Mouse (Mus musculus) gastrocnemius, postnatal 25 days (tissue): ENCODE measurements around the gene Pou1f1. TPM values are rescaled to one million over a fixed set of nuclear protein-coding genes. Genes with fewer than 3 reads are reported as not detected.

Experiments used
- DNase-seq: peaks from one replicate; pipeline ENCODE4 v3.0.0; 2022
- long read RNA-seq, 2 experiments: library from polyadenylated mRNA; stranded (forward); transcript quantifications; one replicate each; pipeline ENCODE4 v2.0.0; 2021
- total RNA-seq, 2 experiments: library from RNA; stranded (reverse); gene quantifications; 1 replicate in 1 of 2; 2 replicates in 1 of 2; pipeline ENCODE4 v1.2.3; 2021

The Pou1f1 gene
- total RNA-seq = not detected
- long read RNA-seq, experiment 1 = 0 reads
- long read RNA-seq, experiment 2 = 0 reads

- no peak for DNase-seq
These were observed at the start of gene Pou1f1 for GRCm38 (mm10) chr16:65520211-65520610. Gene Pou1f1, plus strand, starts transcription at chr16:65520511.

- no peak for DNase-seq
These were observed 49.7 kb upstream of the Pou1f1 start for GRCm38 (mm10) chr16:65470650-65471049.

GRCm38 (mm10) chr16:65472472-65473001, 47.8 kb upstream of the Pou1f1 start:
- DNase-seq = no peak

GRCm38 (mm10) chr16:65485726-65486125, 34.6 kb upstream of the Pou1f1 start:
- no peak for DNase-seq

GRCm38 (mm10) chr16:65496030-65496429, 24.3 kb upstream of the Pou1f1 start:
- DNase-seq = no peak

GRCm38 (mm10) chr16:65497049-65497448, 23.3 kb upstream of the Pou1f1 start:
- DNase-seq = no peak

GRCm38 (mm10) chr16:65514223-65514622, 6.1 kb upstream of the Pou1f1 start:
- DNase-seq = no peak

GRCm38 (mm10) chr16:65526004-65526403, 5.7 kb downstream of the Pou1f1 start:
- no peak for DNase-seq

GRCm38 (mm10) chr16:65526695-65527094, 6.4 kb downstream of the Pou1f1 start:
- DNase-seq = no peak

- DNase-seq = no peak
These were observed 9.3 kb downstream of the Pou1f1 start for GRCm38 (mm10) chr16:65529589-65529988.

- DNase-seq = no peak
These were observed 11.4 kb downstream of the Pou1f1 start for GRCm38 (mm10) chr16:65531663-65532062.

GRCm38 (mm10) chr16:65533315-65533999, 13.1 kb downstream of the Pou1f1 start:
- no peak for DNase-seq

GRCm38 (mm10) chr16:65543676-65544293, 23.5 kb downstream of the Pou1f1 start:
- DNase-seq = no peak

GRCm38 (mm10) chr16:65548960-65549359, 28.6 kb downstream of the Pou1f1 start:
- DNase-seq = no peak

GRCm38 (mm10) chr16:65550814-65551213, 30.5 kb downstream of the Pou1f1 start:
- DNase-seq = no peak

- no peak for DNase-seq
These were observed 34.0 kb downstream of the Pou1f1 start for GRCm38 (mm10) chr16:65554267-65554666.

- no peak for DNase-seq
These were observed 37.1 kb downstream of the Pou1f1 start for GRCm38 (mm10) chr16:65557369-65557768.

- no peak for DNase-seq
These were observed 39.3 kb downstream of the Pou1f1 start for GRCm38 (mm10) chr16:65559591-65559990.

- DNase-seq = no peak
These were observed 41.0 kb downstream of the Pou1f1 start for GRCm38 (mm10) chr16:65560996-65561962.

- DNase-seq = peak; percentile 81
These were observed 41.9 kb downstream of the Pou1f1 start, which contains the start of gene Chmp2b for GRCm38 (mm10) chr16:65561963-65562863. Gene Chmp2b, minus strand, starts transcription at chr16:65562726.

GRCm38 (mm10) chr16:65562864-65563206, 42.5 kb downstream of the Pou1f1 start:
- DNase-seq = no peak
